Mouse (Mus musculus) left cerebral cortex, adult 18-20 months (tissue): ENCODE data around the gene Chrnb2. TPM values are rescaled to one million over a fixed set of nuclear protein-coding genes. Genes with fewer than 3 reads are reported as not detected.
A peak's percentile ranks its signal among the peaks of the same experiment; 100 is the strongest.

Experiments
- DNase-seq, 2 experiments: peaks; one replicate each; pipeline ENCODE4 v3.0.0; 2021 to 2022; ENCODE audit warnings: low spot score in 2 of 2, mixed read lengths in 1 of 2
- total RNA-seq, 2 experiments: library from RNA; stranded (reverse); gene quantifications; 2 replicates each; pipeline ENCODE4 v1.2.3; 2021

Chrnb2 gene
- total RNA-seq, 2 experiments from 2014 or later: 28.6 to 30.0 TPM

GRCm38 (mm10) chr3:89715207-89715966 is 49.0 kb downstream of the Chrnb2 start:
- DNase-seq: peak in 1 of 2 experiments; percentile 56

- peak; percentile 94 to 95 for DNase-seq
Measured at GRCm38 (mm10) chr3:89714359-89715206, 49.8 kb downstream of the Chrnb2 start, which contains the start of gene Adar. TSS of gene Adar (plus strand) at chr3:89715022.

GRCm38 (mm10) chr3:89704064-89704463 is 60.4 kb downstream of the Chrnb2 start:
- DNase-seq: peak in 1 of 2 experiments; percentile 9

- no peak for DNase-seq
Measured at GRCm38 (mm10) chr3:89703596-89703995, 60.8 kb downstream of the Chrnb2 start.

GRCm38 (mm10) chr3:89700461-89700860 is 64.0 kb downstream of the Chrnb2 start:
- no peak for DNase-seq

GRCm38 (mm10) chr3:89698958-89699357 is 65.5 kb downstream of the Chrnb2 start:
- DNase-seq: no peak

Other genes starting within 250 kb of the Chrnb2 start
- gene Kcnn3, start 244.5 kb downstream of the Chrnb2 start, total RNA-seq: 10 to 100 TPM; 20.4 to 26.9 TPM
- 100 to 1,000 TPM; 137 to 151 TPM for gene Adar, start 49.6 kb downstream of the Chrnb2 start, total RNA-seq
- gene Ube2q1, start 9.0 kb upstream of the Chrnb2 start, total RNA-seq: 10 to 100 TPM; 86.0 to 90.3 TPM
- 1 to 10 TPM; 3.0 to 3.8 TPM for gene She, start 66.7 kb upstream of the Chrnb2 start, total RNA-seq
- gene Il6ra, start 148.6 kb upstream of the Chrnb2 start, total RNA-seq: 1 to 10 TPM; 3.4 to 3.9 TPM
- gene Atp8b2, start 198.9 kb upstream of the Chrnb2 start, total RNA-seq: 100 to 1,000 TPM in 1 of 2 experiments, 10 to 100 TPM in 1; 97.9 to 106 TPM
- 100 to 1,000 TPM in 1 of 2 experiments, 10 to 100 TPM in 1; 90.8 to 101 TPM for gene Hax1, start 234.1 kb upstream of the Chrnb2 start, total RNA-seq